Mouse (Mus musculus) embryo, embryonic 10 days (tissue): ENCODE measurements around the gene Sema5b.
"Not testable (repeated sequence)": the region's sequence is repeated elsewhere in the genome, so short reads cannot be mapped to it uniquely, and the experiment has no call there.

ENCODE experiments used
- DNase-seq: peaks from one replicate; pipeline ENCODE4 v3.0.0-alpha.2; 2015; ENCODE audit warnings: low spot score

The Sema5b gene

GRCm38 (mm10) chr16:35549354-35549753 is 8.4 kb downstream of the Sema5b start:
- no peak for DNase-seq

- no peak for DNase-seq
Measured at GRCm38 (mm10) chr16:35555596-35556482, 14.9 kb downstream of the Sema5b start.

GRCm38 (mm10) chr16:35557038-35557437 is 16.1 kb downstream of the Sema5b start:
- no peak for DNase-seq

GRCm38 (mm10) chr16:35561541-35561940 is 20.6 kb downstream of the Sema5b start:
- DNase-seq = no peak

- peak; percentile 82 for DNase-seq
Measured at GRCm38 (mm10) chr16:35564246-35564905, 23.4 kb downstream of the Sema5b start.

- DNase-seq = not testable (repeated sequence)
Measured at GRCm38 (mm10) chr16:35565601-35566000, 24.7 kb downstream of the Sema5b start.

GRCm38 (mm10) chr16:35568225-35568880 is 27.4 kb downstream of the Sema5b start:
- no peak for DNase-seq

- no peak for DNase-seq
Measured at GRCm38 (mm10) chr16:35569347-35569746, 28.4 kb downstream of the Sema5b start.

- peak; percentile 26 for DNase-seq
Measured at GRCm38 (mm10) chr16:35569758-35570157, 28.8 kb downstream of the Sema5b start.

- DNase-seq = no peak
Measured at GRCm38 (mm10) chr16:35570627-35571026, 29.7 kb downstream of the Sema5b start.

GRCm38 (mm10) chr16:35573586-35573985 is 32.6 kb downstream of the Sema5b start:
- DNase-seq = no peak

GRCm38 (mm10) chr16:35577181-35577941 is 36.4 kb downstream of the Sema5b start:
- DNase-seq = no peak

- no peak for DNase-seq
Measured at GRCm38 (mm10) chr16:35581299-35581698, 40.4 kb downstream of the Sema5b start.

- no peak for DNase-seq
Measured at GRCm38 (mm10) chr16:35583551-35584080, 42.7 kb downstream of the Sema5b start.

GRCm38 (mm10) chr16:35585126-35585694 is 44.3 kb downstream of the Sema5b start:
- DNase-seq = peak; percentile 56

GRCm38 (mm10) chr16:35587046-35587779 is 46.3 kb downstream of the Sema5b start:
- DNase-seq = no peak

GRCm38 (mm10) chr16:35587866-35588465 is 47.0 kb downstream of the Sema5b start:
- peak; percentile 84 for DNase-seq

- peak; percentile 67 for DNase-seq
Measured at GRCm38 (mm10) chr16:35588731-35589151, 47.8 kb downstream of the Sema5b start.

GRCm38 (mm10) chr16:35591756-35592155 is 50.8 kb downstream of the Sema5b start:
- no peak for DNase-seq
